Mouse (Mus musculus) 3T3-L1 (cell line): ENCODE results near the gene Ubxn2a.

Experiments used
- DNase-seq: peaks from one replicate; pipeline ENCODE4 v3.0.0-alpha.2; 2015; ENCODE audit warnings: low read depth, low spot score

Gene Ubxn2a

GRCm38 (mm10) chr12:4879048-4879447 is 28.5 kb downstream of the Ubxn2a start:
- DNase-seq: peak; percentile 31

- DNase-seq: no peak
Measured at GRCm38 (mm10) chr12:4878296-4878783, 29.2 kb downstream of the Ubxn2a start.

DNA sequence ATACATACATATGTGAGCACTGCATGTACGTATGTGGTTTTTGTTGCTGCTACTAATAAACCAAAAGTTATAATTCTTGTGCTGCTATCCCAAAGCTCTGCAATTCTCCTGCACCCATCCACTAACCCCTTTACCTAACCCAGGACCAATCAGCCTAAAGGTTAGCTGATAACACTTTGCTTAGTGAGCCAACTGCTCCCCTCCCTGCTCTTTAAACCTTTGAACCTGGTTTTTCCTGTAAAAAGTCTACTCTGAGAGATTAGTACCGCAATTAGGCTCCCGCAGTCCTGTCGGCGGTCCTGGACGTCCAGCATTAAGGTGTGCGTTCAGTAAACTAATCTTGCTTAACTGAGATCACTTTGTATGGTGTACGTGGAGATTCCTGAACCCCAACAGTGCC is 31.9 kb downstream of the Ubxn2a start:
- no peak for DNase-seq

- peak; percentile 51 for DNase-seq
Measured at GRCm38 (mm10) chr12:4874161-4874927, 33.2 kb downstream of the Ubxn2a start, which contains the start of gene Mfsd2b. Gene Mfsd2b (minus strand): TSS chr12:4874359.

DNA sequence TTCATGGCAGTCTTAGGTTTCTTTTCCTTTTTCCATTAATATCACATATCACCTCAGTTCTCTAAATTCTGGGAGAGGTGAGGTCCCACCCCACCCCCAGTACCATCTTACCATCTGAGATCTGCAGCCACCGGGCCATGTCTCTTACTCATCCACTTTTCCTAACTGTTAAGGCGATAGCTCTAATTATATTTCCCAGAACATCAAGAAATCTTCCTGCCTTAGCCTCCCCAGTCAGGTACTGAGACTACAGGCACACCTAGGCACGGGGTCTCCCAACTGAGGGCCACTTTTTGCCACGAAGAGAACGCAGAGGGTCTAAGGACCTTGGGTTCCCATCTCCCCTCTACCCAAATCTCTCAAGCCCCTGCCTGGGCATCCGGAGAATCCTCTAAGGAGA is 34.0 kb downstream of the Ubxn2a start:
- DNase-seq: no peak

DNA sequence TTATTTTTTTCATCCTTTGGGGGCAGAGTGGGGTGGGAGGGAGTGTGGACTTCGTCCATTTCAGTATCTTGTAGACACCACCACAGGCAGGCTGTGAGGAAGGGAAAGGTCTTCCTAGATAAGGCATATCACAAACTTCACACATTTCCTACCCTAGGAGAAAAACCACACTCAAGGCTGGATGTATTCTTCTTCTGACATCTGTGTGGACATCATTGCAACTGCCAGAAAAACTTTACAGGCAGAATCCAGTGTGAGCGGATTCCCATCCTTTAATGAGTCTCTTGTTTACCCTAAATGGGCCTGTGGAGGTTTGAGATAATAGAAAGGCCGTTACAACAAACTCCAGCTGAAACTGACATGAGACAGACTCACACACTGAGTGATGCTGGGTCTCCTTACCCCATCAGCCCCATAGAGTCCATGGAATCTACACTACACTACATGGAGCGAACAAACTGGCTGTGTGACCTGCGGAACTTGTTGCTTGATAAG is 34.5 kb downstream of the Ubxn2a start:
- DNase-seq: no peak

- no peak for DNase-seq
Measured at GRCm38 (mm10) chr12:4872273-4872672, 35.2 kb downstream of the Ubxn2a start.

GRCm38 (mm10) chr12:4871260-4871659 is 36.2 kb downstream of the Ubxn2a start:
- no peak for DNase-seq

GRCm38 (mm10) chr12:4868924-4869323 is 38.6 kb downstream of the Ubxn2a start:
- no peak for DNase-seq

GRCm38 (mm10) chr12:4864338-4864690 is 43.2 kb downstream of the Ubxn2a start:
- DNase-seq: no peak

DNA sequence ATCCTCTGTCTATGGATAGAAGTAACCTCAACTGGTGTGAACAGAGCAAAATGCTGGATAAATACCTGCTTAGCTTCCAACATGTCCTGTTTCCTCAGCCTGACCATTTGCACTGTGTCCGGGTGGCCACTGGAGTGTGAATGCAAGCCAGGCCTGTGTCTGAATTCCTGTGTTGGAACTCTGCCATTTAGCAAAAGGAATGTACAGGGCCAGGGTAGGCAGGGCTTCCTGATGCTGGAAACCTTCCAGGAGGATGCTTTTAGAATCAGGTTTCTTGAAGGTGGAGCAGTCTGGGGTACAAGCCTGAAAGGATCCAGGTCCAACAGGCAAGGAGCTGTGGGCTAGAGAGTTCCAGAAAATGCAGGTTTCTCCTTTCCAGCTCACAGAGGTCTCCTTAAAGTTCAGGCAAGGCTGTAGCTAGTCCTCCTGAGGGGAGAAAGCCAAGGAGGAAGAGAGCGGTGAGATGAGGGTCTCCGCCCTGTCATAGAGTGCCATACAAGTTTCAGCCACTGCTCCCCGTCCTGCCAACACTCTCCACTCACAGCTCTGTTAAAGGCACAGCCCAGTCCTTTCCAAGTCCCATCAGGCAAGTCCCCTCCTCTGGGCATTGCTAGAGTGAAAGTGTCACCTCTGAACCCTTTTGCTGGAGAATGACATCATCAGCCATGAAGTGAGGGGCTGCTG is 43.7 kb downstream of the Ubxn2a start:
- DNase-seq: peak; percentile 88

GRCm38 (mm10) chr12:4862672-4863071 is 44.8 kb downstream of the Ubxn2a start:
- DNase-seq: peak; percentile 33

GRCm38 (mm10) chr12:4859241-4859914 is 48.1 kb downstream of the Ubxn2a start:
- DNase-seq: no peak

DNA sequence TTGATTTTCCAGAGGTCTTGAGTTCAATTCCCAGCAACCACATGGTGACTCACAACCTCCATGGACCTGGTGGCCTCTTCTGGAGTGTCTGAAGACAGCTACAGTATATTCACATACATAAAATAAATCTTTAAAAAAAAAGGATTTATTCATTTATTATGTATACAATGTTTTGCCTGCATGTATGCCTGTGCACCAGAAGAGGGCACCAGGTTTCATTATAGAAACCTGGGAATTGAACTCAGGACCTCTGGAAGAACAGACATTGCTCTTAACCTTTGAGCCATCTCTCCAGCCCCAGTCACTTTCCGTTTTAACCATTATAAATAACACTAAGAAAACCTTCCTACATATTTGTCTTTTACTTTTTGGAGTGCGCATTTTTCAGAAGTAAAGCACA is 50.7 kb downstream of the Ubxn2a start:
- DNase-seq: no peak

DNA sequence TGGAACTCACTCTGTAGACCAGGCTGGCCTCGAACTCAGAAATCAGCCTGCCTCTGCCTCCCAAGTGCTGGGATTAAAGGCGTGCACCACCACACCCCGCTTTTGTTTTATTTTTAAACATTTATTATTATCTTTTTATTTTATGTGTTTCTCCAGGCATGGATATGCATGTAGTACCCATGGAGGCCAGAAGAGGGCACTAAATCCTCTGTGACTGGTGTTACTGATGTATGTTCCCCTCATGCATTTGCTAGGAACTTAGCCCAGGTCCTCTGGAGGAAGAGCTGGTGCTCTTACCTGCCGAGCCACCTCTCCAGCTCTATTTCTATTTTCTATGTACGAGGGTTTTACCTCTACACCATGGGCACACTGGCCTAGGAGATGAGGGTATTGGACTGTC is 51.3 kb downstream of the Ubxn2a start:
- peak; percentile 51 for DNase-seq

DNA sequence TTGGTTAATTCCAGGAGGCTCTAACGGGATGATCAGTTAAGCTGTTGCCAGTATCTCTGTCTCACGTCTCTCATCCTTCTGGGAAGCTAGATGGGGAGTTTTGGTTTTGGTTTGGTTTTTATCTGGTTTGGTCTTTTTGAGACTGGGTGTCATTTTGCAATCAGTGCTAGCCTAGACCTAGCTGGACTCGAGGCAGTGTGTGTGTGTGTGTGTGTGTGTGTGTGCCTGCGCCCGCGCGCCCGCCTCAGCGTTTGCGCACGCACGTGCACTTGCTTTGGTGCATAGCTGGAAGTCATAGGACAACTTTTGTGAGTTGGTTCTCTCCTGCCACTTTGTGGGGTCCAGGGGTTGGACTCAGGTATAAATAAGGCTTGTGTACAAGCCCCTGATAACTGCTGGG is 63.8 kb downstream of the Ubxn2a start:
- peak; percentile 54 for DNase-seq

DNA sequence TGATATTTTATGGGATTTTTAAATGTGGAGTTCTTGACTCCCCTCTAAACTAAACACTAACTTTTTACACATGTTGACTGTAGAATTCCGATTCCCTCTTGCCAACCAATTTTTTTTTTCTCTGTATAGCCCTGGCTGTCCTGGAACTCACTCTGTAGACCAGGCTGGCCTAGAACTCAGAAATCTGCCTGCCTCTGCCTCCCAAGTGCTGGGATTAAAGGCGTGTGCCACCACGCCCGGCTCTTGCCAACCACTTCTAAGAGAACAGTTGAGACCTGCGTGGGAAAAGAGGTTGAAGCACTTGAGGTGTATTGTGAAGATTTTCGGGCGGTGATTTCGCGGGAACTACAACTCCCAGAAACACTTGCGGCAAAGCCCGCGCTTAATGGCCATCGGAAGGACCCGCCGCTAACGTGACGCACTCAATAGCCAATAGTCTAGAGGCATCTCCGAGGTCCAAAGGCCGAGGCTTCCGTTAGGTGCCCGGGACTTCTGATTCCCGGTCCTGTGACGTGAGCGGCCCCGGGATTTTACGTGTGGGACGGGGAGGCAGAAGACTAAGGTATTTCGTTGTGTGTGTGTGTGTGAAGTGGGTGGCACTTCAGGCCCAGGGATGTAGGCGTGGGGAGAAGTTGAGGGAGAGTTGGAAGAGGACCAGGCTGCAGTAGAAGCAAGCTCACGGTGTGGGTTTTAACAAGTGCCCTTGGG is 64.5 kb downstream of the Ubxn2a start, which contains the start of gene Wdcp:
Gene Wdcp, plus strand, starts transcription at position 414 of the 708 bp plus-strand sequence.
- DNase-seq: peak; percentile 97

- no peak for DNase-seq
Measured at GRCm38 (mm10) chr12:4842456-4842855, 65.0 kb downstream of the Ubxn2a start.

DNA sequence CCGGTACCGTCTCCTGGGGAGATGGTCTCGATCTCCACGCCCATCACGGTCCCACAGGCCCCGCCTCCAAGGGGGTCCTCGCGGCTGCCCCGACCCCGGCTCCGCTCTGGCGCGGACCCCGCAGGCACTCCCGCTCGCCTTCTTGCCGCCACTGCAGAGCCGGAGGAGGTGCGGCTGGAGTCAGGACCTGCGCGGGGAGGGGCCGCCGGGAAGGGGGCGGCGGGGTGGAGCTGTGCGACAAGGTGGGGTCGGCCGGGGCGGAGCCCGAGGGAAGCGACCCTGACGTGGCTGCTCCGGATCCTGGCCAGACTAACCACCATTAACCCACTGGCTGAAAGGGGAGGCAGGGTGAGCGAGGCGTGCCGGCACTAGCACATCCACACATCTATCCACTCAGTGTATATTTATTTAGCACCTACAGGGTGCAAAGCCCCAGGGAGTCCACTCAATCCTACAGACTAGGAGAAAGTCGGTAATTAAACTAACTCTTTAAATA is 66.1 kb downstream of the Ubxn2a start, which contains the start of gene Fkbp1b:
Gene Fkbp1b, minus strand, starts transcription at position 200 of the 496 bp plus-strand sequence.
- DNase-seq: peak; percentile 35

GRCm38 (mm10) chr12:4840741-4841140 is 66.8 kb downstream of the Ubxn2a start:
- DNase-seq: peak; percentile 12

DNA sequence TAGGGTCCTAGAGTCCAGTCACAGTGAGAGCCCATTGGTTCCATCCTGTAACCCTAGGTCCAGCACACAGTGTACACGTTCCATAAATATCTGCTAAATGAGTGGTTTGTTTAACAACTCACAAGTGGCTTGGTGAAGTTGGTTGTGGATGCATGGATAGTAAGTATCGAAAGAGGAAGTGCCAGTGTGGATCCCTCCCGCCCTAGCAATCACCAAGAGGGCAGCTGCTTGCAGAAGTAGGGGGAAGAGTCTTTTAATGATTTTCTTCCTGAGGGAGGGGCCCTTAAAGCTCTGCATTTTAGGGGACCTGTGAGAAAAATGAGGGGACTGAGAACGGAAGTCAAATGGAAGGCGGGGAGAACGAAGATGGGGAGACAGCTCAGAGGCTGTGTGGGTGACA is 67.5 kb downstream of the Ubxn2a start:
- no peak for DNase-seq
